Mouse (Mus musculus) forebrain, embryonic 15.5 days (tissue): ENCODE data around the gene Adarb1. TPM values are rescaled to one million over a fixed set of nuclear protein-coding genes. Genes with fewer than 3 reads are reported as not detected.

Source experiments
- ATAC-seq: fragments of 200-750 bp; cut with Nextera tagmentation; replicated peaks from 2 replicates; pipeline ENCODE4 v1.8.0; 2017; ENCODE audit warnings: mild to moderate bottlenecking, moderate TSS enrichment, moderate library complexity
- H3K27ac ChIP-seq: fragments of 300-500 bp; sonication (generic); replicated peaks from 2 replicates; pipeline ENCODE4 v1.5.1; 2015; ENCODE audit warnings: mild to moderate bottlenecking, inconsistent platforms
- H3K27me3 ChIP-seq: fragments of 300-500 bp; sonication (generic); 2 replicates; pipeline ENCODE4 v1.6.1; 2015; ENCODE audit warnings: inconsistent platforms
- H3K36me3 ChIP-seq: fragments of 300-500 bp; sonication (generic); 2 replicates; pipeline ENCODE4 v1.6.1; 2015; ENCODE audit warnings: mild to moderate bottlenecking, inconsistent platforms
- H3K4me1 ChIP-seq: fragments of 300-500 bp; sonication (generic); 2 replicates; pipeline ENCODE4 v1.6.1; 2015; ENCODE audit warnings: inconsistent platforms
- H3K4me2 ChIP-seq: fragments of 300-500 bp; sonication (generic); replicated peaks from 2 replicates; pipeline ENCODE4 v1.6.1; 2015; ENCODE audit warnings: mild to moderate bottlenecking, inconsistent platforms
- H3K4me3 ChIP-seq: fragments of 300-500 bp; sonication (generic); 2 replicates; pipeline ENCODE4 v1.5.1; 2015; ENCODE audit warnings: mild to moderate bottlenecking, inconsistent platforms
- H3K9ac ChIP-seq: fragments of 300-500 bp; sonication (generic); replicated peaks from 2 replicates; pipeline ENCODE4 v1.6.1; 2015; ENCODE audit warnings: mild to moderate bottlenecking, inconsistent platforms
- H3K9me3 ChIP-seq: fragments of 300-500 bp; sonication (generic); 2 replicates; pipeline ENCODE4 v1.6.1; 2016; ENCODE audit warnings: inconsistent platforms
- WGBS: fragments of 180-500 bp; shearing (Covaris S2); methylation state at CpG from one replicate; pipeline ENCODE4 v1.1.7; 2015; ENCODE audit warnings: mixed read lengths; 5-methylcytosine and 5-hydroxymethylcytosine counted together
- polyA plus RNA-seq: library from polyadenylated mRNA; unstranded; fragments of >200 nt; fragmentation: Nextera tagmentation; extraction: Ambion mirVana; gene quantifications from 2 replicates; pipeline ENCODE4 v1.2.1, GENCODE M21; 2015

The Adarb1 gene
- polyA plus RNA-seq, 1 experiment from 2014 or later = 11.9 TPM

DNA sequence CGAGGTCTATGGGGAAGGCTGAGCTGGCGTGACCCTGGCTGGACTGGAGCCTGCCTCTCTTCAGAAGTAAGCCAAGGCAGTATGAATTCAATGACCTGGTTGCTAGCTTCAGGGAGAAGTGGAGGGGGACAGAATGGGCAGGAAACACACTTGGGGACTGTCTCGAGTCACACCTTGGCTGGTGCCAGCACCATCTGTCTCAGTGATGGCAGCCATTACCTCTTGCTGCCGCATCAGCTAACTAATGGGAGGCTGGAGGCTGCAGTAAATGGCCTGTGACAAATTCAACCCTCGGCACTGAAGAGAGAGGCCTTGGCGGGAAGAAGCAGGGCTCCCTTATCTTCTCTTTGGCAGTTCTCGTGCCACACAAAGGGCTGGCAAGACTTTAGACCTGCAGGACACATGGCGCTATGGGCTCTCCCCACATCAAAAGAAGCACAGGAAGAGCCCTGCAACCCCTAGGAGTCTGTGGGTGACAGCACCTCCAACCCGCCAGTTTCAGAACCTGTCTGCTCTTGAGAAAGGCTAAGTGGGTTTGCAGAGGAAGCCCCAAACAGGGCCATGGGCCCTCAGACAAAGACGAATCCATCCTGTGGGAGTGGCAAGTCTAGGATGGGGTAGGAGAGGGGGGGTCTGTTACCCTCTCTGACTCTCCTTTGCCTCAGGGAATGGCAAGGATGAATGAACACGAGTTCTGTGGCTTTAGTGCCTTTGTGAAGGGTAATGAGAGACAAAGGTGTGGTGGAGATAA is 144.9 kb downstream of the Adarb1 start:
- Histone ChIP-seq H3K4me2 (no peak overlapping the region), H3K27ac (no peak overlapping the region), H3K36me3 (peaks cover 20% of the 10 kb centered on the region), H3K4me3 (no peak overlapping the region), H3K27me3 (no peaks in the 10 kb centered on the region), H3K9me3 (no peaks in the 10 kb centered on the region), H3K4me1 (0 out of 2 replicates have a peak, but pooled peaks cover 9% of the 10 kb centered on the region), H3K9ac (no peak overlapping the region)
- ATAC-seq = peak; percentile 55; the same call in 1 of the 2 replicates
- 56% methylated on average over 11 of the region's 11 CpGs for WGBS

GRCm38 (mm10) chr10:77269129-77269528 is 148.9 kb downstream of the Adarb1 start:
- no peak overlapping the region for H3K27ac ChIP-seq
- no peak for ATAC-seq
- H3K4me1 ChIP-seq = 0 out of 2 replicates have a peak, but pooled peaks cover 9% of the 10 kb centered on the region
- H3K27me3 ChIP-seq = no peaks in the 10 kb centered on the region
- H3K4me2 ChIP-seq = no peak overlapping the region
- no peak overlapping the region for H3K4me3 ChIP-seq
- WGBS = 83% methylated on average over 7 of the region's 7 CpGs
- H3K36me3 ChIP-seq = peaks cover 55% of the 10 kb centered on the region
- no peaks in the 10 kb centered on the region for H3K9me3 ChIP-seq
- no peak overlapping the region for H3K9ac ChIP-seq

DNA sequence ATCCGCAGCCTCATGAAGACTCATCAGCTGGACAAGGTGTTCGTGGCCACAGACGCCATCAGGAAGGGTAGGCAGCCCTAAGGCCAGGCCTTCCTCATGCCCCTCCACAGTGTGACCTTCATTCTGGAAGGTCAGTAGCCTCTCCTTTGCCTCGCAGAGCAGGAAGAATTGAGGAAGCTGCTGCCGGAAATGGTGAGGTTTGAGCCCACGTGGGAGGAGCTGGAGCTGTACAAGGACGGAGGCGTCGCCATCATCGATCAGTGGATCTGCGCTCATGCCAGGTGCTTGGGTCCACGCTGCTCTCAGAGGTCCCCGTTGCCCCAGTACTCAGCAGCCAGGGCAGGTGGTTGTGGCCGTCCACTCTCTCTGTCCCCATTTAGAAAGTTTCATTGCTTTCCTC is 151.0 kb downstream of the Adarb1 start:
- H3K36me3 ChIP-seq = peaks cover 64% of the 10 kb centered on the region
- H3K27me3 ChIP-seq = no peaks in the 10 kb centered on the region
- no peaks in the 10 kb centered on the region for H3K4me1 ChIP-seq
- no peak overlapping the region for H3K27ac ChIP-seq
- H3K9ac ChIP-seq = no peak overlapping the region
- H3K9me3 ChIP-seq = no peaks in the 10 kb centered on the region
- WGBS = 94% methylated on average over 14 of the region's 14 CpGs
- no peak overlapping the region for H3K4me2 ChIP-seq
- no peak overlapping the region for H3K4me3 ChIP-seq
- ATAC-seq = no peak

DNA sequence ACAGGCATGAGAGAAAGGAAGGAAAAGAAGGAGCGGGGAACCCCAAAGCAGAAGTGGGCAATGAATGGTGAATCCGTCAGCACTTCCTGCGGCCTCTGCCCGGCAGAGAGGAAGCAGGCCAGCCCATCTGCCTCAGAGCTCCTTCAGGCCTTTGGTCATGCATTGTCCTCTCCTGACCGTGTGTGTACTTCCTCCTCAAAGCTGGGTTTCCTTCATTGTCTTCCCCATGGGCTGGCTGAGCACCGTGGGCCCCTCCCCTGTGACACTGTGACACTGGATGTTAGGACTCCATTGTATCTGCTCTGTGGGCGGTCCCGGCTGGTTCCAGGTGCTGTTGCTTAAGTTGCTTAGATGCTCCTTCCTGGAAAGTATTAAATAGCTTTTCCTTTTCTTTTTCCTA is 151.8 kb downstream of the Adarb1 start:
- Histone ChIP-seq H3K27me3 (no peaks in the 10 kb centered on the region), H3K36me3 (peaks cover 66% of the 10 kb centered on the region), H3K4me3 (no peak overlapping the region), H3K27ac (no peak overlapping the region), H3K4me2 (no peak overlapping the region), H3K4me1 (no peaks in the 10 kb centered on the region), H3K9me3 (no peaks in the 10 kb centered on the region), H3K9ac (no peak overlapping the region)
- no peak for ATAC-seq
- WGBS = 74% methylated on average over 8 of the region's 8 CpGs

- no peak for ATAC-seq
- peaks cover 23% of the 10 kb centered on the region for H3K4me1 ChIP-seq
- H3K36me3 ChIP-seq = peaks cover 23% of the 10 kb centered on the region
- H3K4me3 ChIP-seq = peak overlapping the region; percentile 94
- WGBS = 89% methylated on average over 17 of the region's 17 CpGs
- H3K27me3 ChIP-seq = no peaks in the 10 kb centered on the region
- 0 out of 2 replicates have a peak overlapping the region, but pooled peaks have one; percentile 5 for H3K9ac ChIP-seq
- no peaks in the 10 kb centered on the region for H3K9me3 ChIP-seq
- H3K27ac ChIP-seq = no peak overlapping the region
- H3K4me2 ChIP-seq = peak overlapping the region; percentile 70
Measured at GRCm38 (mm10) chr10:77260166-77260875, 157.7 kb downstream of the Adarb1 start.

- Histone ChIP-seq H3K9me3 (no peaks in the 10 kb centered on the region), H3K27ac (peak within 1 kb of the TSS; percentile 83), H3K4me3 (peak within 1 kb of the TSS; percentile 94), H3K4me2 (peak within 1 kb of the TSS; percentile 86), H3K4me1 (peaks cover 23% of the 10 kb centered on the region), H3K36me3 (peaks cover 10% of the 10 kb centered on the region), H3K9ac (peak within 1 kb of the TSS; percentile 82), H3K27me3 (no peaks in the 10 kb centered on the region)
- ATAC-seq = peak; percentile 99
- under 1% methylated on average over 81 of the region's 81 CpGs for WGBS
Measured at GRCm38 (mm10) chr10:77258704-77259621, 159.1 kb downstream of the Adarb1 start, which contains the start of gene Pofut2. Gene Pofut2, plus strand, starts transcription at chr10:77259218.

- H3K4me1 ChIP-seq = peaks cover 23% of the 10 kb centered on the region
- WGBS = 58% methylated on average over 4 of the region's 4 CpGs
- no peak for ATAC-seq
- H3K27me3 ChIP-seq = no peaks in the 10 kb centered on the region
- peak overlapping the region; percentile 94 for H3K4me3 ChIP-seq
- H3K4me2 ChIP-seq = peak overlapping the region; percentile 86
- H3K9me3 ChIP-seq = no peaks in the 10 kb centered on the region
- peaks cover 5% of the 10 kb centered on the region; the same call in 1 of the 2 replicates for H3K36me3 ChIP-seq
- no peak overlapping the region for H3K27ac ChIP-seq
- no peak overlapping the region for H3K9ac ChIP-seq
Measured at GRCm38 (mm10) chr10:77258041-77258590, 160.0 kb downstream of the Adarb1 start.

- no peak for ATAC-seq
Measured at GRCm38 (mm10) chr10:77255676-77256075, 162.4 kb downstream of the Adarb1 start.

DNA sequence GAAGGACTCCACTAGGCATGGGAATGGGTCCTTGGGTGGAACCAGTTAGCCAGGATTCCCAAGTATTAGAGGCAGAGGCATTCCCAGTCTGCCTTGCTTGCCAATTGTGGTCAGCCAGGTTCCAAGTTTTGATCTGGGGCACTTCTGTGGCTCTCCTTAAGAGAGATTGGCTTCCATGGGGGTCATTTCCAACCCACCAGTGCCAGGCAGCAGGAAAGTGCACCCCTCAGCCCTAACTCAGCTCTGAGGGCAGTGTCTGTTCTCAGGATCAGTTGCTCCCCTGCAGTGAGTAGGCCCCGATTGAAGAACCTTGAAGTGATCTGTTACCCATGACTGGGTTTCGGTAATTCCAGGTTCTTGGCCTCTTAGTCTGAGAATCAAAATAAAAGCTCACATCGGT is 162.8 kb downstream of the Adarb1 start:
- no peak overlapping the region for H3K9ac ChIP-seq
- WGBS = 58% methylated on average over 3 of the region's 3 CpGs
- peaks cover 22% of the 10 kb centered on the region for H3K4me1 ChIP-seq
- no peaks in the 10 kb centered on the region for H3K27me3 ChIP-seq
- no peak for ATAC-seq
- no peaks in the 10 kb centered on the region for H3K9me3 ChIP-seq
- no peak overlapping the region for H3K4me2 ChIP-seq
- H3K36me3 ChIP-seq = no peaks in the 10 kb centered on the region
- no peak overlapping the region for H3K27ac ChIP-seq
- no peak overlapping the region for H3K4me3 ChIP-seq

More at GRCm38 (mm10) chr10:77255676-77256075, 162.4 kb downstream of the Adarb1 start:
- no peaks in the 10 kb centered on the region for H3K9me3 ChIP-seq
- no peaks in the 10 kb centered on the region; the same call in 1 of the 2 replicates for H3K36me3 ChIP-seq
- no peak overlapping the region for H3K9ac ChIP-seq
- H3K4me1 ChIP-seq = peaks cover 26% of the 10 kb centered on the region
- H3K4me3 ChIP-seq = no peak overlapping the region
- H3K4me2 ChIP-seq = no peak overlapping the region
- WGBS = 32% methylated on average over 3 of the region's 3 CpGs
- H3K27ac ChIP-seq = no peak overlapping the region
- H3K27me3 ChIP-seq = no peaks in the 10 kb centered on the region

DNA sequence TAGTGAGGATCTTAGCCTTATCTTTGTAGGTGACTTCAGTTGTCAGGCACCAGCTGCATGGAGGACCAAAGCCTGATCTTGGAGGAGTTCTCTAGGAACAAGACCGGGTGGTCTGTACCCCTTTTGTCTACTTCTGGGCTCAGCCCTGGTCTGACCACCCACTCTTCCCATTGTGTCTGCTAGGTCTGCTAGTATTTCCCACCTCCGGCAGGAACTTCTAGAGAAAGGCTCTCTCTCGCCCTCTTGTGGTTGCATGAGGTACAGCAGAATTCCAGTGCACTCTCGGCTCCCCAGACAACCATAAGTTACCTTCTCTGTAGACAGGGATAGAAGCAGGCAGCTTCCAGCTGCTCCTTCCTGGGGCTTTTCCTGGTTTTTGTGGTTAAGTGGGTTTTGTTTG is 165.3 kb downstream of the Adarb1 start:
- Histone ChIP-seq H3K4me1 (peaks cover 12% of the 10 kb centered on the region), H3K36me3 (no peaks in the 10 kb centered on the region), H3K9me3 (no peaks in the 10 kb centered on the region), H3K27ac (no peak overlapping the region), H3K4me3 (no peak overlapping the region), H3K4me2 (no peak overlapping the region), H3K9ac (no peak overlapping the region), H3K27me3 (no peaks in the 10 kb centered on the region)
- peak; percentile 66 for ATAC-seq
- WGBS = 0% methylated on average over 4 of the region's 4 CpGs

DNA sequence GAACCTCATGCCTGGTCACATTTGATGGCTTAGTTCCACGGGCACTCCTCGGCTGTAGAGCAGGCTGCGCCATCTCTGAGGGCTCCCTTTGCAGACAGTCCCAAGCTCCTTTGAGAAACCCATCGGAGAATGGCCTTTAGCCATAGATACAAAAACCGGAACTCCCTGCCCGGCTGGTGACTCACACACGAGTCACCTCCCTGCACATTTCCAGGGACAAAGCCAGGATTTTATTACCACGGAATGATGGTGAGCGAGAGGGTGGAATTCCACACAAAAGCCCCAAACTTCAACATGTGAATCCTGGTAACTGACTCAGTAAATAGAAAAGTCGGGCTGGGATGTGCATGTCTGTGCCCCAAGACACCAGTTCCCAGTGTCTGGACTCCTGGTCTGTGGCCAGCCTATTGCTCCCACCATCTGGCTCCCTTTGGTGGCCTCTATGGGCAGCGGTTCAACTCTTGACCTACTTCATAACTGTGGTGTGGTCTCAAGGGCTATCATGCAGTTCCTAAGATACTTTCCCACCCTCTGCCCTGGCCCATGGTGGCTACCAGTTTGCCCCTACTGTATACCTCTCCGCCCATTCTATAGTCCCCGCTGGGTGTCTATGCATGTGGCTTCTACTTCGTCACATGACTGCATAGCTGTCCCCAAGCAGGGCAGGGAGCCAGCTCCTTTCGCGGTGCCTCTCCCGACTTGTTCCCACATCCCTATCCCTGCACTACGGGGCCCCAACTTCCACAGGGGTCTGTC is 166.1 kb downstream of the Adarb1 start:
- Histone ChIP-seq H3K27me3 (no peaks in the 10 kb centered on the region), H3K4me2 (no peak overlapping the region), H3K4me1 (peaks cover 12% of the 10 kb centered on the region), H3K9me3 (no peaks in the 10 kb centered on the region), H3K4me3 (no peak overlapping the region), H3K36me3 (no peaks in the 10 kb centered on the region), H3K9ac (no peak overlapping the region), H3K27ac (no peak overlapping the region)
- 68% methylated on average over 18 of the region's 18 CpGs for WGBS
- peak; percentile 30; the same call in 1 of the 2 replicates for ATAC-seq
